Mouse (Mus musculus) forebrain, embryonic 16.5 days (tissue): ENCODE measurements at regions not wholly inside any gene's neighbourhood (a gene's known extent, or its start where the extent isn't known, plus 50 kb on each side); places are given as distances from the start of the nearest gene placed in this dataset. TPM values are rescaled to one million over a fixed set of nuclear protein-coding genes. Genes with fewer than 3 reads are reported as not detected.

Source experiments
- ATAC-seq: fragments of 200-750 bp; cut with Nextera tagmentation; 2 replicates; pipeline ENCODE4 v1.8.0; 2017; ENCODE audit warnings: mild to moderate bottlenecking, moderate library complexity
- H3K27ac ChIP-seq: fragments of 300-500 bp; sonication (generic); 2 replicates; pipeline ENCODE4 v1.5.1; 2014; ENCODE audit warnings: low read length, control low read depth
- H3K27me3 ChIP-seq: fragments of 300-500 bp; sonication (generic); replicated peaks from 2 replicates; pipeline ENCODE4 v1.6.1; 2014; ENCODE audit warnings: low read length; ENCODE audit not compliant: control insufficient read depth, insufficient read depth
- H3K36me3 ChIP-seq: fragments of 300-500 bp; sonication (generic); 2 replicates; pipeline ENCODE4 v1.6.1; 2014; ENCODE audit not compliant: control insufficient read depth, insufficient read depth
- H3K4me1 ChIP-seq: fragments of 300-500 bp; sonication (generic); replicated peaks from 2 replicates; pipeline ENCODE4 v1.6.1; 2014; ENCODE audit warnings: low read length; ENCODE audit not compliant: control insufficient read depth, insufficient read depth
- H3K4me2 ChIP-seq: fragments of 300-500 bp; sonication (generic); 2 replicates; pipeline ENCODE4 v1.6.1; 2014; ENCODE audit warnings: mild to moderate bottlenecking, low read length, control low read depth
- H3K4me3 ChIP-seq: fragments of 300-500 bp; sonication (generic); replicated peaks from 2 replicates; pipeline ENCODE4 v1.5.1; 2014; ENCODE audit warnings: mild to moderate bottlenecking, low read length, control low read depth
- H3K9ac ChIP-seq: fragments of 300-500 bp; sonication (generic); replicated peaks from 2 replicates; pipeline ENCODE4 v1.6.1; 2014; ENCODE audit warnings: low read depth, low read length, control low read depth
- H3K9me3 ChIP-seq: fragments of 300-500 bp; sonication (generic); 2 replicates; pipeline ENCODE4 v1.6.1; 2016; ENCODE audit warnings: low read length; ENCODE audit not compliant: control insufficient read depth
- WGBS: fragments of 180-500 bp; shearing (Covaris S2); extraction: QIAGEN DNeasy Blood & Tissue Kit; methylation state at CpG from one replicate; pipeline ENCODE4 v1.1.7; 2014; 5-methylcytosine and 5-hydroxymethylcytosine counted together
- microRNA-seq: library from miRNA; unstranded; fragments of <30 nt; microRNA quantifications from one replicate; pipeline ENCODE4, GENCODE M21; 2017

DNA sequence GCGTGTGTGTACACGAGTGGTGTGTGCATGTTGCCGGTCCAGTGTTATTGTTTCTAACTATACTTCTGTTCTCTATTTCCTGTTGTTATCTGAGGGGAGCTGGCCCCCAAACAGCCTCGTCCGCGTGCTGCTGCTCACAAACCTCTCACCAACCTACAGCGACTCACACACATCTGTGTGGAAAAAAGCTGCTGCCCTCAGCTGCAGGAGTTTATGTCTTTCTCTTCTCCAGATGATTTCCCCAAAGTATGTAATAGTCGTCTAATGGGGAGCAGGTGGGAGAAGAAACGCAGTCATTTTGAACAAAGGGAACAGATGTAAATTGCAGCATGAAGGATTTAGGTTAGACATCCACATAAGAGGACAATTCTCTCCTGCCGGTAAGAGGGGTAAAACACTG, 55.1 kb upstream of the Zfhx3 start:
- no peaks in the 10 kb centered on the region for H3K9me3 ChIP-seq
- H3K4me3 ChIP-seq: no peak overlapping the region
- no peaks in the 10 kb centered on the region for H3K27me3 ChIP-seq
- no peak for ATAC-seq
- H3K9ac ChIP-seq: no peak overlapping the region
- 47% methylated on average over 10 of the region's 10 CpGs for WGBS
- no peak overlapping the region for H3K4me2 ChIP-seq
- no peak overlapping the region for H3K27ac ChIP-seq
- no peaks in the 10 kb centered on the region for H3K4me1 ChIP-seq
- H3K36me3 ChIP-seq: no peaks in the 10 kb centered on the region

DNA sequence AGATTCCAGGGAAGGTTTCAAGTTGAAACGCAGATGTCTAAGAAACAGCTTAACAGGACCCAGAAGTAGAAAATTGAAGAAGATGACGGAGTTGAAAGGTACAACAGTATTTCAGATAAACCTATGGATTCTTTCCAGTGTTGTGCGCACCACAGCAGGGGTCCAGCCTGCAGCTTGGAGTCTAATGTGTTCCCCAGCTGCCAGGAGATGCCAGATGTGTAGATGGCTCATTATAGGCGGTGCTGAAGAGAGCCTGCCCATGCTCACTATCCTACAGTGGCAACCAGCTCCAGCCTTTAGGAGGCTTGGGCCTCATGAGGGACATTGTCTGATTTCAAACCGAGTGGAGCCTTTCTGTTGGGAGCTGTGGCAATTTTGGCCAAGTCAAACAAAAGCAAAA, 51.5 kb upstream of the Zfhx3 start:
- Histone ChIP-seq H3K27me3 (no peaks in the 10 kb centered on the region), H3K36me3 (no peaks in the 10 kb centered on the region), H3K4me2 (no peak overlapping the region), H3K4me3 (no peak overlapping the region), H3K27ac (no peak overlapping the region), H3K9me3 (no peaks in the 10 kb centered on the region), H3K4me1 (no peaks in the 10 kb centered on the region), H3K9ac (no peak overlapping the region)
- no peak for ATAC-seq
- 77% methylated on average over 5 of the region's 5 CpGs for WGBS

Small RNA genes lying in the stretch of these regions (microRNA-seq; reads per million reads assigned to microRNA genes)
- gene Gm22825 (not detected), gene Gm23646 (not detected)
